Mouse (Mus musculus) megakaryocyte-erythroid progenitor cell, adult 5 weeks (primary cell): ENCODE results near the gene Vsig10l. TPM values are rescaled to one million over a fixed set of nuclear protein-coding genes. Genes with fewer than 3 reads are reported as not detected.

Source experiments
- polyA plus RNA-seq: library from polyadenylated mRNA; stranded (reverse); fragments of >175 nt; gene quantifications from 2 replicates; pipeline ENCODE4 v1.2.3, GENCODE M21; 2012

The Vsig10l gene
- polyA plus RNA-seq: 21.8 and 23.6 TPM in 2 replicates

DNA sequence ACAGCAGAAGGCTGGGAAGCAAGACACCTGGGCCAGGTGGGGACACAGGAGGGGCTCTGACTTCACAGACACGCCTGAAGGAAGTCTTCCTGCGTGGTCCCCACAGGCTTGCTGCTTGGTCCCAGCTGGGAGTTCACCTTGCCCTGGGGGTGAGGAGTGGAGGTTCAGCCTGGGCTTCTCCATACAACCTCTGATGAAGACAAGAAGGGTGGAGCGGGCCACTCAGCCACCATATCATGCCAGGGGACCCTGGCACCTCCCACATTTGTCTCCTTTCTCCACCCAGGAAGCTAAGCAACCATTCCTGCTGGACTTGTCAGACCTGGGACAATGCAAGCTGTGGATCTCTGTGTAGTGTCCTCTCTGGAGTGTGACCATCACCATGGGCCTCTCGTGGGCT lies at the start of gene Vsig10l:
Vsig10l (plus strand) TSS at position 301 of the 400 bp plus-strand sequence.

DNA sequence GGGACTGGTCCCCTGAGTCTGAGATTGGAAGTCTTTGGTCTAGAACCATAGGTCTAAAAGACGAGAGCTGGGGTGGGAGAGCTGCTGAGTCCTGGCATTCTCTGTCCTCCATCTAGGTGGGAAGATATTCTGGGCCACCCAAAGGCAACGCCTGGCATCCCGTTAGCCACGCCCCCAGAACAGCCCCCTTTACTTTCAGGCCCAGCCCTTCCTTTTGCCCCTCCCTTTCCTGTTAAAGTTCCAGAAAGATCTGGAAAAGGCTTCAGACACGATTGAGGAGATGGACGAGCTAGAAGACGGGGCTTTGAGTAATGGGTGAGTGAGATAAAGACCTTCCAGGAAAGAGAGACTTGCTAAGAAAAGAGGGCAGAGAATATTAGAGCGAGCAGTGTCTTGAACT lies 35.5 kb upstream of the Vsig10l start, which contains the start of gene Lim2:
Lim2 (plus strand) TSS at position 265 of the 400 bp plus-strand sequence.

DNA sequence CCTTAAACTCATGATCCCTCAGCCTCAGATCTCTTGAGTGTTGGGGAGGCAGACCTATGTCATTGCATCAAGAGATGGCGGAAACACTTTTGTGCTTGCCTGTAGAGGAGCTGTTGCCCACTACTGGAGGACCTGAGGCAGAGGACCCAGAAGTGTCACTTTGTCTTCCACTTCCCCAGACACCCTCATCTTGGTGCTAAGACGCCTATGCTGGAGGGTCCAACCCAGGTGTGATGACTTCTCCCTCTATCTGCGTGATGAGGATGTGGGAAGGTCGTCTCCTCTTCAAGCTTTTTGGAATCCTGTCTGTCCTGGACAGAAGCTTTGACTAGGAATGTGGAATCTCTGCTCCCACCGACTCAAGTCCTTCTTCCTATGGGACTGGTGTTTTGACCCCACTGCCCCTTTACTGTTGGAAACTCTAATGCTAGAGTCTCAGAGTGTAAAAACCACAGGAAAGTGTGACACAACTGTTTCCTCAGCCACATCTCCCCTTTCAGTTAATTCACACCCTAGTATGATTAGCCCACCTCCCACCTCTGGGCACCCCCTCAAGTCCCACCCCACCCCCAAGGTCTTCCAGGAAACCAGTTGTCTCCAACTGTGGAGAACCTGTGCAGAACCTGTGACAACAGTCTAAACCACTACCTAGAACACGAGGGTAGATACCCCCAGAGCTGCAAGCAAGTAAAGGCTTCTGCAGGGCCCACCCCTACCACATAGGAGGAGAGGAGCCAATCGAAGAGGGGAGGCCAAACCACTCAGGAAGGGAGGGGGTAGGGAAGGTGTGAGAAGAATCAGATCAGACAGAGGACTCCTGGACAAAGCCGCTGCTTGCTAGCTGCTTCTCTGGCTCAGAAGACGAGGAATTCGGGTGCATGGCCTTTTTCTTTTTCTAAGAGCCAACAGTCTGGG lies 26.4 kb upstream of the Vsig10l start, which contains the start of gene Nkg7:
Nkg7 (plus strand) TSS at position 733 of the 915 bp plus-strand sequence.

DNA sequence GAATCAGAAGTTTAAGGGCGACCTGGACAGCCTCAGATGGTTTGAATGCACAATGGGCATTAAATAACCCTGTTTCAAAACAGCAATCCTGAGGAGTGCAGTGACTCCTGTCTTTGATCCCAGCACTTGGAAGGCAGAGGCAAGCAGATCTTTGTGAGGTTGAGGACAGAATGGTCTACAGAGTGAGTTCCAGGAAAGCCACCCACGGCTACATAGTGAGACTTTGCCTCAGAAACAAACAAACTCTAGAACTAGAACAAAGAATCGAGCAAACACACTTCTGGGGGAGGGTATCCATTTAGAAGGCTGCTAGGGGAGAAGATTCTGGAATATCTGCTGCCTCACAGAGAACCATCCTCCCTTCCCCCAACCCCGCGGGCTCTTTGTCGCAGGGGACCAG lies 22.5 kb upstream of the Vsig10l start, which contains the start of gene Cldnd2:
Cldnd2 (plus strand) TSS at position 301 of the 400 bp plus-strand sequence.

DNA sequence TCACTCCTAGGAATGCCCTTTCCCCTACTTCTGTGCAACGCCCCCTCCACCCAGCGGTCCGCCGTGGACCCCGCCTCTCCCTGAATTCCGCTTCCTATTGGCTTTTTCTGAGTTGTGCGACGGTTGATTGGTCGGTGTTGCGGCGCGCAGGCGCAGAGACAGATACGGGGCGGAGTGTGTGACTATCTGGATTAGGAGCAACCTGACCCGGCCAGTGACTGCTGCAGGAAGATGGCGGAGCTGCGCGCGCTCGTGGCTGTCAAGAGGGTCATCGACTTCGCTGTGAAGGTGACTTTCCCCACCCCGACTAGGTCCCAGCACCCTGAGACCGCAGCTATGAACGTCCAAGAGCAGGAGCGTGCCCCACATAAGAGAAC lies 19.0 kb upstream of the Vsig10l start, which contains the start of the genes Etfb and Gm45233:
Etfb (plus strand) TSS at position 167 of the 377 bp plus-strand sequence.
Gm45233 (plus strand) TSS at position 212 of the 377 bp plus-strand sequence.

DNA sequence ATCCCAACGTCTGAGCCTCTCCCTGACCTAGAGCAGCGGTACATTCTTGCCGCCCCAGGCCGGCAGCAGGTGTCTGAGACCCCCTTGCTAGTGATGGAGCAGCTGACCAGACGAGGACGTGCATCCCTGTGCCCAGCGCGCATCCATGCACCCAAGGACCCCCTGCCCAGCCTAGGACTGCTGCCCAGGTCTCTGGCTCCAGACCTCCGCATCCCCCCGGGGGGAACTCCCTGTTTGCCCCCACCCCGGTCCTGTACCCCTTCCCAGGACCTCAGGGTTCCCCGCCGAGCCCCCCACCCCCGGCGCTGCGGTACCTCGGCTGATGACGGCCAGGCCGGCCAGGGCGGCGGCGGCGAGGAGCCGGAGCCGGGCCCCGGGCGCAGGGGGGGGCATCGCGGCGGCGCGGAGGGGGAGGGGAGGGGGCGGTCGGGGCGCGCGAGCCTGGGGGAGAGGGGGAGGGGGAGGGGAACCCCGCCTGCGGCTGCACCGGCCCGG lies 26.7 kb downstream of the Vsig10l start, which contains the start of gene Iglon5:
Iglon5 (minus strand) TSS at position 445 of the 495 bp plus-strand sequence.

Other genes starting within 250 kb of the Vsig10l start
- 3.8 and 4.9 TPM in 2 replicates for gene Zfp715, start 149.9 kb upstream of the Vsig10l start, polyA plus RNA-seq
- 9.8 and 10.6 TPM in 2 replicates for gene Siglecf, start 111.8 kb upstream of the Vsig10l start, polyA plus RNA-seq
- 9.9 and 20.2 TPM in 2 replicates for gene Siglecg, start 54.9 kb upstream of the Vsig10l start, polyA plus RNA-seq
- 3.0 and 3.5 TPM in 2 replicates for gene Lim2, start 35.5 kb upstream of the Vsig10l start, polyA plus RNA-seq
- 20.5 and 36.9 TPM in 2 replicates for gene Nkg7, start 26.1 kb upstream of the Vsig10l start, polyA plus RNA-seq
- 0.26 TPM in 1 of 2 replicates, not detected in the other for gene Cldnd2, start 22.4 kb upstream of the Vsig10l start, polyA plus RNA-seq
- 228 and 243 TPM in 2 replicates for gene Etfb, start 19.1 kb upstream of the Vsig10l start, polyA plus RNA-seq
- gene Gm45233, start 19.0 kb upstream of the Vsig10l start, polyA plus RNA-seq: 0.39 and 0.93 TPM in 2 replicates
- 0.09 TPM in 1 of 2 replicates, not detected in the other for gene Iglon5, start 26.9 kb downstream of the Vsig10l start, polyA plus RNA-seq
- 0.05 and 0.07 TPM in 2 replicates for gene 4931406B18Rik, start 42.8 kb downstream of the Vsig10l start, polyA plus RNA-seq
- 3.4 and 4.1 TPM in 2 replicates for gene Cd33, start 81.3 kb downstream of the Vsig10l start, polyA plus RNA-seq
- gene Zfp658, start 99.1 kb downstream of the Vsig10l start, polyA plus RNA-seq: 0.25 and 0.46 TPM in 2 replicates
- gene Zfp719, start 116.5 kb downstream of the Vsig10l start, polyA plus RNA-seq: 0.04 and 0.14 TPM in 2 replicates
- not detected in 2 replicates for gene Zfp819, start 144.0 kb downstream of the Vsig10l start, polyA plus RNA-seq
- gene Ceacam18, start 171.6 kb downstream of the Vsig10l start, polyA plus RNA-seq: not detected in 2 replicates
- 0.99 and 3.2 TPM in 2 replicates for gene Siglece, start 197.0 kb downstream of the Vsig10l start, polyA plus RNA-seq
- gene Ctu1, start 208.9 kb downstream of the Vsig10l start, polyA plus RNA-seq: 18.6 and 19.4 TPM in 2 replicates
- not detected in 2 replicates for gene Klk14, start 227.3 kb downstream of the Vsig10l start, polyA plus RNA-seq
- gene Klk13, start 249.4 kb downstream of the Vsig10l start, polyA plus RNA-seq: not detected in 2 replicates